Mouse (Mus musculus): ENCODE measurements around the gene Ncoa7.

DNA sequence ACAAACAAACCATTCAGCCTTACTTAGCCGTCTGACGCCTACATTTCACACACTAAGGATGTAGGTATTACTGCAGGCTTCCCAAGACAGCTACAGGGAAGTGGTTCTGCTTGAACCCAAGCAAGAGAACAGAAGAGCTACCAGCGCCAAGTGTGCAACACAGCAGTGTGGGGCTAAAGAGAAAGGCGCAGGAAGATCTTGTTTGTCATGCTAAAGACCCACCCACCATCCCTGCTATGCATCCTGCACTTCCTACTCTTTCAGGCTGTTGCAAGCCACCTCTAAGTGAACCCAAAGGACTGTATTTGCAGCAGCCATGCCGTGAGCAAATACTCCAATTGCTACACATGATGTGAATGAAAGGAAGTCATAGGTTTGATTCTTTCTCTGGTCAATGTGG lies 29.9 kb downstream of the Ncoa7 start:
- TF ChIP-seq CTCF (IDR thresholded peaks at IDR 0.05; ENCODE audit: low read depth, low read length): no peak
- TF ChIP-seq POLR2A (IDR thresholded peaks at IDR 0.05; ENCODE audit: insufficient read depth, low read length): no peak
- TF ChIP-seq EP300 (IDR thresholded peaks at IDR 0.05; ENCODE audit: insufficient read depth, low read depth, low read length): peak; percentile 84
